Mouse (Mus musculus) layer of hippocampus, adult 8-10 months (tissue): ENCODE measurements at regions not wholly inside any gene's neighbourhood (a gene's known extent, or its start where the extent isn't known, plus 50 kb on each side); places are given as distances from the start of the nearest gene placed in this dataset.

Experiments
- DNase-seq, 2 experiments: peaks; one replicate each; pipeline ENCODE4 v3.0.0; 2022; ENCODE audit warnings: low spot score in 2 of 2

- no peak for DNase-seq
Observed at GRCm38 (mm10) chr19:16075512-16076086, 57.0 kb upstream of the Gnaq start.

- DNase-seq, result no peak
Observed at GRCm38 (mm10) chr19:16075026-16075425, 57.6 kb upstream of the Gnaq start.

GRCm38 (mm10) chr19:16067314-16067713 lies 65.3 kb upstream of the Gnaq start:
- DNase-seq, result no peak

GRCm38 (mm10) chr19:16064911-16065310 lies 67.7 kb upstream of the Gnaq start:
- no peak for DNase-seq

GRCm38 (mm10) chr19:16063916-16064580 lies 68.6 kb upstream of the Gnaq start:
- peak; percentile 66 to 90 for DNase-seq

- DNase-seq, result no peak
Observed at GRCm38 (mm10) chr19:16063533-16063915, 69.1 kb upstream of the Gnaq start.

GRCm38 (mm10) chr19:16061821-16062220 lies 70.8 kb upstream of the Gnaq start:
- DNase-seq, result no peak

GRCm38 (mm10) chr19:16059026-16059425 lies 73.6 kb upstream of the Gnaq start:
- DNase-seq, result no peak

- DNase-seq, result peak; percentile 38 to 41
Observed at GRCm38 (mm10) chr19:16050220-16051055, 65.6 kb upstream of the Cep78 start.

- no peak for DNase-seq
Observed at GRCm38 (mm10) chr19:16049646-16050045, 64.9 kb upstream of the Cep78 start.

- no peak for DNase-seq
Observed at GRCm38 (mm10) chr19:16046977-16047376, 62.2 kb upstream of the Cep78 start.

- DNase-seq, result no peak
Observed at GRCm38 (mm10) chr19:16045261-16045660, 60.5 kb upstream of the Cep78 start.

- no peak for DNase-seq
Observed at GRCm38 (mm10) chr19:16044169-16044568, 59.4 kb upstream of the Cep78 start.

GRCm38 (mm10) chr19:16043007-16043406 lies 58.2 kb upstream of the Cep78 start:
- no peak for DNase-seq

GRCm38 (mm10) chr19:16041891-16042290 lies 57.1 kb upstream of the Cep78 start:
- no peak for DNase-seq

GRCm38 (mm10) chr19:16037806-16038205 lies 53.0 kb upstream of the Cep78 start:
- no peak for DNase-seq
